31 mouse cellular contexts compared by ENCODE assay signal in genomic region chr4:123402244-123402643, GRCm38 (mm10). TPM values are rescaled to one million over a fixed set of nuclear protein-coding genes. Genes with fewer than 3 reads are reported as not detected.
DNase-seq lines count a peak whose midpoint lies in the region; ATAC-seq and TF ChIP-seq lines count a peak whose summit lies in the region.
"Had no signal": no experiment of that assay in that cellular context is flagged by ENCODE, and none has a peak within 500 bp of the region (broad histone marks: within the 10 kb centered on the region; RNA-seq: fewer than 3 reads in every experiment).

No protein-coding gene starts in this region.

- no peak overlapping the region for H3K4me3 ChIP-seq in kidney, postnatal 0 days (replicated peaks; ENCODE audit: low read depth, low read length)
- no peak overlapping the region for H3K4me3 ChIP-seq in embryonic facial prominence, embryonic 14.5 days (ENCODE audit: low read depth, low read length)
- no peak overlapping the region for H3K4me3 ChIP-seq in forebrain, embryonic 11.5 days (ENCODE audit: low read depth, low read length)
- H3K4me3 ChIP-seq: embryonic facial prominence, embryonic 13.5 days; erythroblast, embryonic 14.5 days; forebrain, embryonic 12.5 days; hindbrain, embryonic 13.5 days; kidney, embryonic 15.5 days; liver, embryonic 15.5 days; lung, embryonic 15.5 days had no signal

- no peaks in the 10 kb centered on the region for H3K9me3 ChIP-seq in kidney, postnatal 0 days (replicated peaks; ENCODE audit: low read length)
- no peaks in the 10 kb centered on the region for H3K9me3 ChIP-seq in embryonic facial prominence, embryonic 14.5 days (ENCODE audit: control insufficient read depth, low read length)
- no peaks in the 10 kb centered on the region for H3K9me3 ChIP-seq in forebrain, embryonic 11.5 days (ENCODE audit: control insufficient read depth, low read length)
- H3K9me3 ChIP-seq: embryonic facial prominence, embryonic 13.5 days; forebrain, embryonic 12.5 days; hindbrain, embryonic 13.5 days; kidney, embryonic 15.5 days; liver, embryonic 15.5 days; lung, embryonic 15.5 days had no signal

- DNase-seq in embryo, embryonic 11 days: peak; percentile 19
- DNase-seq in embryo, embryonic 10 days (ENCODE audit: low spot score): no peak
- DNase-seq in kidney, postnatal 0 days (ENCODE audit: low spot score): peak; percentile 53
- DNase-seq in kidney, adult 9 months: no peak
- peak; percentile 83 for DNase-seq in 3T3-L1 (ENCODE audit: low read depth, low spot score)
- DNase-seq in embryonic facial prominence, embryonic 14.5 days (ENCODE audit: low spot score): peak; percentile 72
- no peak for DNase-seq in yolk sac, embryonic 10.5 days (ENCODE audit: low spot score)
- DNase-seq in forebrain, embryonic 11.5 days (ENCODE audit: low spot score): no peak
- DNase-seq: adrenal gland, postnatal 14 days; cerebellum, adult 11-12 months; cerebellum, adult 9-11 months; forebrain, postnatal 0 days; heart, postnatal 4 days; kidney, adult 11 months; kidney, postnatal 36 days; layer of hippocampus, postnatal 36 days; left cerebral cortex, postnatal 4 days; lung, postnatal 36 days; thymus, postnatal 4 days had no signal

- H3K27ac ChIP-seq in kidney, postnatal 0 days: no peak overlapping the region
- no peak overlapping the region for H3K27ac ChIP-seq in embryonic facial prominence, embryonic 14.5 days (replicated peaks; ENCODE audit: low read depth, low read length)
- no peak overlapping the region for H3K27ac ChIP-seq in forebrain, embryonic 11.5 days (ENCODE audit: low read depth, low read length)
- H3K27ac ChIP-seq: embryonic facial prominence, embryonic 13.5 days; forebrain, embryonic 12.5 days; hindbrain, embryonic 13.5 days; kidney, embryonic 15.5 days; liver, embryonic 15.5 days; lung, embryonic 15.5 days had no signal

- H3K36me3 ChIP-seq in kidney, postnatal 0 days (ENCODE audit: insufficient read depth, low read length): peaks cover 27% of the 10 kb centered on the region
- H3K36me3 ChIP-seq in embryonic facial prominence, embryonic 14.5 days (ENCODE audit: control insufficient read depth, insufficient read depth, low read length): peaks cover 47% of the 10 kb centered on the region
- peaks cover 6% of the 10 kb centered on the region; the same call in 1 of the 2 replicates for H3K36me3 ChIP-seq in forebrain, embryonic 11.5 days (ENCODE audit: control insufficient read depth, insufficient read depth, low read length)

- H3K4me1 ChIP-seq in kidney, postnatal 0 days (replicated peaks; ENCODE audit: insufficient read depth, low read length): peaks cover 17% of the 10 kb centered on the region
- peaks cover 39% of the 10 kb centered on the region for H3K4me1 ChIP-seq in embryonic facial prominence, embryonic 14.5 days (ENCODE audit: control insufficient read depth, insufficient read depth, low read length)
- H3K4me1 ChIP-seq in forebrain, embryonic 11.5 days (replicated peaks; ENCODE audit: control insufficient read depth, insufficient read depth, low read length): 0 out of 2 replicates have a peak, but pooled peaks cover 9% of the 10 kb centered on the region

- H3K27me3 ChIP-seq in kidney, postnatal 0 days (ENCODE audit: insufficient read depth, low read length): no peaks in the 10 kb centered on the region
- H3K27me3 ChIP-seq in embryonic facial prominence, embryonic 14.5 days (replicated peaks; ENCODE audit: control insufficient read depth, insufficient read depth, low read length): no peaks in the 10 kb centered on the region
- no peaks in the 10 kb centered on the region for H3K27me3 ChIP-seq in forebrain, embryonic 11.5 days (ENCODE audit: control insufficient read depth, insufficient read depth, low read length)
- H3K27me3 ChIP-seq: embryonic facial prominence, embryonic 13.5 days; forebrain, embryonic 12.5 days; hindbrain, embryonic 13.5 days; kidney, embryonic 15.5 days; liver, embryonic 15.5 days; lung, embryonic 15.5 days; Patski had no signal

- 75% methylated on average over 1 of the region's 1 CpGs for WGBS in kidney, postnatal 0 days
- 51% methylated on average over 1 of the region's 1 CpGs for WGBS in embryonic facial prominence, embryonic 14.5 days
- WGBS in forebrain, embryonic 11.5 days: 80% methylated on average over 1 of the region's 1 CpGs

- ATAC-seq in kidney, postnatal 0 days (replicated peaks; ENCODE audit: low FRiP score, low read depth): no peak
- peak; percentile 35; the same call in 1 of the 2 replicates for ATAC-seq in embryonic facial prominence, embryonic 14.5 days (ENCODE audit: low read depth)
- ATAC-seq in forebrain, embryonic 11.5 days (replicated peaks; ENCODE audit: low FRiP score): no peak
- ATAC-seq: forebrain, postnatal 0 days; Patski had no signal

- no peak overlapping the region for H3K4me2 ChIP-seq in kidney, postnatal 0 days (ENCODE audit: low read length)
- H3K4me2 ChIP-seq in embryonic facial prominence, embryonic 14.5 days (ENCODE audit: low read depth, low read length): no peak overlapping the region
- H3K4me2 ChIP-seq in forebrain, embryonic 11.5 days (ENCODE audit: low read depth, low read length, severe bottlenecking): no peak overlapping the region
- H3K4me2 ChIP-seq: embryonic facial prominence, embryonic 13.5 days; forebrain, embryonic 12.5 days; heart, embryonic 11.5 days; hindbrain, embryonic 13.5 days; kidney, embryonic 15.5 days; liver, embryonic 15.5 days; lung, embryonic 15.5 days; midbrain, embryonic 11.5 days had no signal

- TF ChIP-seq CTCF in kidney, postnatal 0 days (IDR thresholded peaks at IDR 0.05; ENCODE audit: low read depth): no peak

- no peak overlapping the region for H3K9ac ChIP-seq in kidney, postnatal 0 days (ENCODE audit: low read depth, low read length)
- H3K9ac ChIP-seq in embryonic facial prominence, embryonic 14.5 days (ENCODE audit: low read depth, low read length): no peak overlapping the region
- H3K9ac ChIP-seq in forebrain, embryonic 11.5 days (ENCODE audit: low read length): no peak overlapping the region
- H3K9ac ChIP-seq: embryonic facial prominence, embryonic 13.5 days; forebrain, embryonic 12.5 days; forebrain, postnatal 0 days; hindbrain, embryonic 13.5 days; kidney, embryonic 15.5 days; liver, embryonic 15.5 days; lung, embryonic 15.5 days had no signal

RNA-seq across cellular contexts. Expression of gene Bmp8a, which starts 59.2 kb away (rescaled TPM):
- polyA plus RNA-seq in kidney, postnatal 0 days (2015; fragmentation: Nextera tagmentation; extraction: Ambion mirVana): 0.32 and 0.41 TPM in 2 replicates
- 2.3 and 3.4 TPM in 2 replicates for polyA plus RNA-seq in embryonic facial prominence, embryonic 14.5 days (2014; fragmentation: Nextera tagmentation; extraction: Ambion mirVana)
- 0.13 and 0.23 TPM in 2 replicates for polyA plus RNA-seq in forebrain, embryonic 11.5 days (2014; fragmentation: Nextera tagmentation; extraction: Ambion mirVana)
- polyA plus RNA-seq: erythroblast, embryonic 14.5 days; forebrain, embryonic 12.5 days; liver, adult 2 months; Patski; stomach, embryonic 14.5 days had no signal

Comparison
In these comparisons a context has a peak if more than half of its experiments do, and no peak if none do; other contexts are left out.
1. DNase-seq: peak in embryo, embryonic 11 days (single experiment), kidney, postnatal 0 days (single experiment), 3T3-L1 (single experiment) and embryonic facial prominence, embryonic 14.5 days (single experiment); none in embryo, embryonic 10 days (single experiment), kidney, adult 9 months (single experiment), yolk sac, embryonic 10.5 days (single experiment) and forebrain, embryonic 11.5 days (single experiment).